Mouse (Mus musculus): ENCODE measurements around the gene Lrfn4. TPM values are rescaled to one million over a fixed set of nuclear protein-coding genes. Genes with fewer than 3 reads are reported as not detected.
A peak's percentile ranks its signal among the peaks of the same experiment; 100 is the strongest.

The Lrfn4 gene
- polyA plus RNA-seq, 1 experiment: 2.4 TPM

DNA sequence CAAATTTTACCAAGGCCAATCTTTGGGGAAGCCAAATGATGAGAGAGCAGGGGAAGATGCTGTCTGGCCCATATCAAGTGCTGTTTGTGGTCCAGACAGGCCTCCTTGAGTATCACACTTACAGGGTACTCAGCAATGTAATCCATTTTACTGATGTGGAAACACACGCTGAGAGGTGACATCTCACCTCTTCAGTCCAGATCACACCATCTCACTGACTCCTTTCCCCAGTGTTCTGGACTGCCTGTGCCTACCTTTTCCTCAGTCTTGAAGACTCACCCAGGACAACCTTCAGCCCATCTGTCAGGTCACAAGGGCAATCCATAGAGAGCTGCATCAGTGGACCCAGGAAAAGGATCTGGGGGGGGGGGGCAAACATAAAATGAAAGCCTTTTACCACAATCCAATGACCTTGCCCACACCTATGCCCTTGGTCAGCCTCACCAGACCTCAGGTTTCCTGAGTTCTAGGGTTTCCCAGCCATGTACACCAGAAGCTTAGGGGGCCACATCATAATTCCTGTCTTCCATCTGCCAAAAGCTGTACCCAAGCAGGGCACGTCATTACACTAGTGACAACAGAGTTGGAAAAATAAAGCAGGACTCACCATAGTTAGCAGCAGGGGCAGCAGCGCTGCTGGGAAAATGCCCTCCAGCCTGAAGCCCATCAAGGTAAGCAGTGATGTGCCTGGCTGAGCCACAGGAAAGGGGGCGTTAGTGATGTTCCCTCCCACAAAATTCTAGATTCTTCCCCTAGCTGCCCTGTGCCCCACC lies 9.1 kb upstream of the Lrfn4 start:
- Histone ChIP-seq H3K36me3 (replicated peaks; ENCODE audit: low read length) (peaks cover 37% of the 10 kb centered on the region), H3K4me1 (peaks cover 30% of the 10 kb centered on the region), H3K27me3 (replicated peaks) (no peaks in the 10 kb centered on the region), H3K9me3 (no peaks in the 10 kb centered on the region), H3K4me3 (replicated peaks) (peak overlapping the region; percentile 98)
- TF ChIP-seq FLI1 (IDR thresholded peaks at IDR 0.05; ENCODE audit: low read length) (no peak), GATA1 (IDR thresholded peaks at IDR 0.05; ENCODE audit: borderline replicate concordance, low read length) (no peak)

DNA sequence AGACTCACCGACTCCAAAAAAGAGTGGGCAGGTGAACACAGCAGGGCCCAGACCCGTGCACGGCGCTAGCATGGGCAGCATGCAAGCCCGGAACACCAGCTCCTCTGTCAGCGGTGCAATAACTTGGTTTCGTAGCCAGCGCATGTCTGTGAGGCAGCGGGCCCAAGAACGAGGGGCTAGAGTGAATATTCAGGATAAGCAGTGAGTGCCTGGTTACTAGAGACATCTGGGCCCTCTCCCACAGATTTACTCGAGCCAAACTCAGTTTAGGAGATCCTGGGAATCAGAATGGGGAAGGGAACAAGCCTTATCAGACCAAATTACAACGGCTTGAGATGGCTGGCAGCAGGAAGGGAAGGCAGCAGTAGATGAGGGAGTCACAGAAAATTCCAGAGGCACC lies 8.5 kb upstream of the Lrfn4 start:
- H3K4me3 ChIP-seq (replicated peaks): peak overlapping the region; percentile 4
- H3K4me1 ChIP-seq: peaks cover 30% of the 10 kb centered on the region
- peaks cover 3% of the 10 kb centered on the region for H3K27me3 ChIP-seq (replicated peaks)
- H3K9me3 ChIP-seq: no peaks in the 10 kb centered on the region
- H3K36me3 ChIP-seq (replicated peaks; ENCODE audit: low read length): peaks cover 37% of the 10 kb centered on the region
- TF ChIP-seq FLI1 (IDR thresholded peaks at IDR 0.05; ENCODE audit: low read length): no peak
- TF ChIP-seq GATA1 (IDR thresholded peaks at IDR 0.05; ENCODE audit: borderline replicate concordance, low read length): no peak

DNA sequence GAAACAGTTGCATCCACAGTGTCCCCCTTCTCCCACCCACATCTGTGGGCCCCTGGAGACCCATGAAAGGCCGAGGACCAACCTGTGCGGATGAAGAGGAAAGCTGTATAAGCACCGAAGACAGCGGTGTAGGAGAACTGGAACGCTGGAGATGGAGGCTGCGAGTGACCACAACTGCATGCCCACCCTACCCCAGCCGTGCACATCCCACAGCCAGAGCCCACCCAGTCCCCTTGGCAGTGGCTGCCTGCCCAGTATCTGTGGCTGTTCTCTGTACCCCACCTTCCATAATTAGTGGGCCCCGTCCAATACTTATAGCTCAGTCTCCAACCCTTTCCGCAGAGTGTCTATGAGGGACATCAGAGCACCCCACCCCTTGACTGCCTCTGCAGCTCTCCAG lies 8.0 kb upstream of the Lrfn4 start:
- H3K27me3 ChIP-seq (replicated peaks): peaks cover 9% of the 10 kb centered on the region
- TF ChIP-seq GATA1 (IDR thresholded peaks at IDR 0.05; ENCODE audit: borderline replicate concordance, low read length) (no peak), FLI1 (IDR thresholded peaks at IDR 0.05; ENCODE audit: low read length) (no peak)
- H3K4me1 ChIP-seq: peaks cover 30% of the 10 kb centered on the region
- peaks cover 37% of the 10 kb centered on the region for H3K36me3 ChIP-seq (replicated peaks; ENCODE audit: low read length)
- H3K4me3 ChIP-seq (replicated peaks): no peak overlapping the region
- no peaks in the 10 kb centered on the region for H3K9me3 ChIP-seq

DNA sequence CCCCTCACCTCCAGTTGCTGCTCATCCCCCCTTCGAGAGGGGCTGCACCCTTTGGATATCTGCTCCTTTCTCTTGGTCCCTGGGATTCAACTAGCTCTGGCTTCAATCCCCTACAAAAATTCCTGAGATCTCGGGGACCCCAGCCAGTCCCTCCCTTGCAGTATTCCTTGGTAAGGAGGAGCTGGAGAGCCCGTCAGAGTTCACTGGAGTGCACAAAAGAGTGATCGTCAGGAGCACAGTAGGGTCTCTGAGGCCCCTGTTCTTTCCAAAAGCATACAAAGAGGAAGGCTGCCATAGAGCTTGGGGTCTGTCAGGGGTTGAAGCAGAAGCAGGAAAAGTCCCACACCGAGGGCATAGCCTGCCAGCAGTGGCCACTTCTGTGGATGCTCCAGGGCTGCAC lies 7.3 kb upstream of the Lrfn4 start:
- TF ChIP-seq GATA1 (IDR thresholded peaks at IDR 0.05; ENCODE audit: borderline replicate concordance, low read length) (no peak), FLI1 (IDR thresholded peaks at IDR 0.05; ENCODE audit: low read length) (no peak)

DNA sequence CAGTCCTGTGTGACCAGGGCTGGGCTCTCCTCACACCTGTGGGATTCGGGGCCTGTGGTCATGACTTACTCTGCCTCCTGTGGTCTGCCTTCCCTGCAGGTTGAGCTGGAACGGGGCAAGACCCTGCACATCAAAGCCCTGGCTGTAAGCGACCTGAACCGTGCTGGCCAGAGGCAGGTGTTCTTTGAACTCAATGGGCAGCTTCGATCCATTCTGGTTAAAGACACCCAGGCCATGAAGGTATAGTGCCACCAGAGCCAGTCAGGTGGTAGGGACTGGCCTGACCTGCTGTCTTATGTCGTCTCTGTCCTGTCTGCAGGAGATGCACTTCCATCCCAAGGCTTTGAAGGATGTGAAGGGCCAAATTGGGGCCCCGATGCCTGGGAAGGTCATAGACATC lies 5.3 kb upstream of the Lrfn4 start:
- TF ChIP-seq FLI1 (IDR thresholded peaks at IDR 0.05; ENCODE audit: low read length): no peak
- TF ChIP-seq GATA1 (IDR thresholded peaks at IDR 0.05; ENCODE audit: borderline replicate concordance, low read length): no peak
- H3K36me3 ChIP-seq (replicated peaks; ENCODE audit: low read length): peaks cover 37% of the 10 kb centered on the region
- peaks cover 31% of the 10 kb centered on the region for H3K4me1 ChIP-seq
- H3K9me3 ChIP-seq: no peaks in the 10 kb centered on the region
- H3K27me3 ChIP-seq (replicated peaks): peaks cover 36% of the 10 kb centered on the region
- H3K4me3 ChIP-seq (replicated peaks): no peak overlapping the region

More for the DNA sequence above, 7.3 kb upstream of the Lrfn4 start:
- peaks cover 15% of the 10 kb centered on the region for H3K27me3 ChIP-seq (replicated peaks)
- H3K4me1 ChIP-seq: peaks cover 30% of the 10 kb centered on the region
- no peaks in the 10 kb centered on the region for H3K9me3 ChIP-seq
- H3K36me3 ChIP-seq (replicated peaks; ENCODE audit: low read length): peaks cover 37% of the 10 kb centered on the region
- no peak overlapping the region for H3K4me3 ChIP-seq (replicated peaks)

DNA sequence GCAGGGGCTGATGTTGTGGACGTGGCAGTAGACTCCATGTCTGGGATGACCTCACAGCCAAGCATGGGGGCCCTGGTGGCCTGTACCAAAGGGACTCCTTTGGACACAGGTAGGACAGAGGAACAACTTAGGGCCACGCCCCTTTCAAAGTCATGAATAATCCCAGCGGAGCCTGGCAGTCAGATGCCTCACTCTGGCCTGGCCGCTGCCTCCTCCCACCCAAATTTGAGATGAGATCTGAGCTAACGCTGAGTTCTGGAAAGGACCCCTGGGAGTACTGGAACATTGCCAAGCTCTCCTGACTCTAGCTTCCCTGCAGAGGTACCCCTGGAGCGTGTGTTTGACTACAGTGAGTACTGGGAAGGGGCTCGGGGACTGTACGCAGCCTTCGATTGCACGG lies 4.0 kb upstream of the Lrfn4 start:
- TF ChIP-seq FLI1 (IDR thresholded peaks at IDR 0.05; ENCODE audit: low read length) (no peak), GATA1 (IDR thresholded peaks at IDR 0.05; ENCODE audit: borderline replicate concordance, low read length) (no peak)
- Histone ChIP-seq H3K27me3 (replicated peaks) (peaks cover 48% of the 10 kb centered on the region), H3K9me3 (no peaks in the 10 kb centered on the region), H3K4me3 (replicated peaks) (no peak overlapping the region), H3K4me1 (peaks cover 37% of the 10 kb centered on the region), H3K36me3 (replicated peaks; ENCODE audit: low read length) (peaks cover 37% of the 10 kb centered on the region)

DNA sequence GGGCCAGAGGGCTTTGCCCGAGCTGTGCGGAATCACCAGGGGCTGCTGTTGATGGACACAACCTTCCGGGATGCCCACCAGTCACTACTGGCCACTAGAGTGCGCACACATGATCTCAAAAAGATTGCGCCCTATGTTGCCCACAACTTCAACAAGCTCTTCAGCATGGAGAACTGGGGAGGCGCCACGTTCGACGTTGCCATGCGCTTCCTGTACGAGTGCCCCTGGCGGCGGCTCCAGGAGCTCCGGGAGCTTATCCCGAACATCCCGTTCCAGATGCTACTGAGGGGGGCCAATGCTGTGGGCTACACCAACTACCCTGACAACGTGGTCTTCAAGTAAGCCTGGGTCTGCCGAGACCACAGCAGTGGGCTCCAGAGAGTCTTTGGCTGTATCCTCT lies 2.7 kb upstream of the Lrfn4 start:
- Histone ChIP-seq H3K27me3 (replicated peaks) (peaks cover 61% of the 10 kb centered on the region), H3K4me3 (replicated peaks) (no peak overlapping the region), H3K36me3 (replicated peaks; ENCODE audit: low read length) (peaks cover 27% of the 10 kb centered on the region), H3K9me3 (no peaks in the 10 kb centered on the region), H3K4me1 (peaks cover 26% of the 10 kb centered on the region)
- TF ChIP-seq GATA1 (IDR thresholded peaks at IDR 0.05; ENCODE audit: borderline replicate concordance, low read length): no peak

DNA sequence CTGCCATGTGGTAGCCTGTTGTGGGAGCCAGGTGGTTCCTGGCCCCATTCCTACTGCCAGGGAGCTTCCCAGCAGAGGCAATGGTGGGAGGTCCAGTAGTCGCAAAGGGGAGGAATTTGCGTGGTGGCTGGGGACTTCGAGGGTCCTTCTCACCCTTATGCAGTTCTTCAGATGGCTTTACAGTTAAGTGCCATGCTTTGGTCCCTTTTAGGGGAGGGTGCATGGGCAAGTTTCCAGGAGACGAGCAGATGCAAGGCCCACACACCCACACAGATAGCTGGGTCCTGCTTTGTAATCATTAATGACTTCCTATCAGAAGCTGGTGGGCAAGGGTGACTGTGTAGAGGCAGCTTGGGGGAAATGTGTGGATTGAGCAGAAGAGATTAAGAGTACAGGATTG lies 1.1 kb upstream of the Lrfn4 start:
- Histone ChIP-seq H3K9me3 (no peaks in the 10 kb centered on the region), H3K4me3 (replicated peaks) (no peak overlapping the region), H3K4me1 (peaks cover 26% of the 10 kb centered on the region), H3K27me3 (replicated peaks) (peaks cover 73% of the 10 kb centered on the region), H3K36me3 (replicated peaks; ENCODE audit: low read length) (peaks cover 11% of the 10 kb centered on the region)
- TF ChIP-seq FLI1 (IDR thresholded peaks at IDR 0.05; ENCODE audit: low read length) (no peak), GATA1 (IDR thresholded peaks at IDR 0.05; ENCODE audit: borderline replicate concordance, low read length) (no peak)

DNA sequence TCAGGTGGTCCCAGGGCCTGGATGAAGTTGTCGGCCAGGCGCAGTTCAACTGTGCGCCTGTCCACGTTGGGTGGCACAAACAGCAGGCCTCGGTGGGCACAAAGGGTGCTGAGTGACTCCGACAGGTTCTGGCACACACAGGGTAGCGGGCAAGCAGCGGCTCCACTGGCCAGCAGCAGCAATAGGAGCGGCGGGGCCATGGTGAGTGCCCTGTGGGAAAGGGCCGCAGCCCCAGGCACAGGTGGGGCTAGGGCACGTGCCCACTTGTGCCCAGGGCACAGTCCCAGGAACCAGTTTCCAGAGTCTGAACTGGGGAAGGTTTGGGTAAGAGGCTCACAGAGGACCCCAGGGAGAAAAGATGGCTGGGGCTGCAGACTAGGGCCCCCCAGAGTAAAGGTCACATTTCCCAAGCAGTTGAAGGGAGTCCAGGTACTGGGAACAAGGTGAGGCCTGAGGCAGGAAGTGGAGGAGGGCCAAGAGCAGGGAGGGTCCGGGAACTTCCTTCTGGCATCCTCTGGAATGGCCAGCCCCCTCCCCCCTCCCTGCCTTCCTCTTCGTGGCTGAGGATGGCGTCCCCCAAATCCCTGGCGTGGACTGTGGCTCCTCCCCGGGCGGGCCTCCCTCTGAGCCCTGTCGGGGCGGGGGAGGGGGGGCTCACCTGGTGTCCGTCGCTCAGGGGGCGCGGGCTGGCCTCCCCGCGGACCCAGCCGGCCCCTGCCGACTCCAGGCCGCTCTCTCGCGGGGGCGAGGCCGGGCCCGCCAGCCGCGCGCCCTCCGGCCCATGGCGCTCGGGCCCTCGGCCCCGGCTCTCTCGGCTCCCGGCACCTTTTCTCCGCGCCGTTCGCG lies 939 bp downstream of the Lrfn4 start:
- no peaks in the 10 kb centered on the region for H3K36me3 ChIP-seq (replicated peaks; ENCODE audit: low read length)
- peak overlapping the region; percentile 92 for H3K4me3 ChIP-seq (replicated peaks)
- no peak for TF ChIP-seq GATA1 (IDR thresholded peaks at IDR 0.05; ENCODE audit: borderline replicate concordance, low read length)
- TF ChIP-seq FLI1 (IDR thresholded peaks at IDR 0.05; ENCODE audit: low read length): no peak
- H3K4me1 ChIP-seq: peaks cover 26% of the 10 kb centered on the region
- peaks cover 93% of the 10 kb centered on the region for H3K27me3 ChIP-seq (replicated peaks)
- no peaks in the 10 kb centered on the region for H3K9me3 ChIP-seq
